Mouse (Mus musculus): Measurements from ENCODE around the gene Pvr. TPM values are rescaled to one million over a fixed set of nuclear protein-coding genes. Genes with fewer than 3 reads are reported as not detected.

The Pvr gene
- 2.3 TPM in 2 replicates for polyA plus RNA-seq (2012; rRNA removed)

DNA sequence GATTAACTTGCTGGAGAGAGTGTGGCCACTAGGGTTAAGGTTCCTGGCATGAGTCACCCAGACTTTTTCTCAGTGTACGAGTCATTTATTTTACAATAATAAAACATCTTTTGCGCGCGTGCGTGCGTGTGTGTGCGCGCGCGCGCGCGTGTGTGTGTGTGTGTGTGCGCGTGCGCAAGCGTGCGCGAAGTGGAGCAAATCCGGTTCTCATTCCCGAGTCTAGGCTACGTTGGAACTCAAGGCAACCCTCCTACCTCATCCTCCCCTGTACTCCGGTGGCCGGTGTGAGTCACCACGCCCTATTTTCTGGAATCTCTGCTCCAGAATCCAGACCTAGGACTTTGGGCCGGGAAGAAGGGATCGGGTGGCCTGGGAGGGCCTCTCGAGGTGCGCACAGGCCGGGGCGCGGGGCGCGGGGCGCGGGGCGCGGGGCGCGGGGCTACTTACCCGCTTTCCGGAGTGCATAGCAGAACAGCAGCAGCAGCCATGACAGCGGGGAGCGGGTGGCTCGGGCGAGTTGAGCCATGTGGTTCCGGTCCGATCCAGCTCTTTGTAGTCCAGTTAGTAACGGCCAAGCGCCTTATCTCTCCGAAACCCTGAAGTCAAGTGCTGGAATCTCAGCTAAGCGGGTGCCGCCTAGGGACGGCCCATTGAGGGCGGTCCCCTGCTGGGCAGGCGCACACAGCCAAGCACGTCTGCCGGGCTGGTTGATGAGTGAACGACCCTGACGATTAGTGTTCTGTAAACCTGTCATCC, at the start of gene Pvr:
TSS of gene Pvr (minus strand) at position 655 of the 756 bp plus-strand sequence.

DNA sequence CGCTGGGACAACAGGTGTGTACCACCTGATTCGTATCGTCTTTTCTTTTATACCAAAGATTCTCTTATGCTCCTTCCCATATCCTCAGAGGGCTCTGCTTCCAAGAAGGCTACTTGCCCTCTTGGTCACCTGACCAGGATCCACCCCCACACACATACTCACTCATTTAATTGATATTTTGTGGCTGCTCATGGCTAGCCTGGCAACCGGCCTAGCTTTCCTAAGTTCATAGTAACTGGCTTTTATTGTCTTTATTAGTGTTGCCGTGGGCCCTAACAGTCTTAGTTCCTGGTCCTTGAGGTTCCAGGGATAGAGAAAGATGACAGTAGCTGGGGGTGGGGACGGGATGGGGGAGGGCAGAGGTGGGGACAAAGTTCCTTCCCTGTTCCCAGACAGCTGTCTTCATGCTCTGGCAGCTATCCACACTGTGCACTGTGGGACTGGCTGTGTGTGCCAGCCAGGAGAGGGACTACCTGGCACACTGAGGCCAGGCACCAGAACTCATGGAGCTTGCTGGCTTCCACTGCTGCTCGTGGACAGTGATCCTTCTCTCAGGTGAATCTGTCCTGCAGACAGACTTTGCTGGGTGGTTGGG, 44.1 kb upstream of the Pvr start, which contains the start of gene Ceacam20:
TSS of gene Ceacam20 (plus strand) at position 428 of the 595 bp plus-strand sequence.

DNA sequence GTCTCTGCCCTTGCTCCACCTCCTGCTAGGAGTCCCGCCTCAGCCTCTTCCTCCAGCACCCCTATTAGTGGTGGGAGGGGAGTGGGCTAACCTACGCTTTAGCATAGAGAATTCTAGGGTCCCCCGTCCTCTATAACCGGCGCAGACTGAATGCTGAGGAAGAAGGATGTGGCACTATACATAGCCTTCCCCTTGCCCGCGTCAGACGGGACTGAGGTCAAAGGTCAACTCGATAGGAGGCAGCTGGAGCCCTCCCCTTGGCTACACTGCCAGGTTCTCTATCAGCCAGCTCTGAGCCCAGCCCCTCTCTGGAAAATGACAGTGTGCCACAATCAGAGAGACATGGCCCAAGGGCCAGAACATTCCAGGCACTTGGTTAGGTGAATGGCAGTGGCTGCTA, 29.6 kb upstream of the Pvr start, which contains the start of gene Igsf23:
TSS of gene Igsf23 (minus strand) at position 168 of the 400 bp plus-strand sequence.

DNA sequence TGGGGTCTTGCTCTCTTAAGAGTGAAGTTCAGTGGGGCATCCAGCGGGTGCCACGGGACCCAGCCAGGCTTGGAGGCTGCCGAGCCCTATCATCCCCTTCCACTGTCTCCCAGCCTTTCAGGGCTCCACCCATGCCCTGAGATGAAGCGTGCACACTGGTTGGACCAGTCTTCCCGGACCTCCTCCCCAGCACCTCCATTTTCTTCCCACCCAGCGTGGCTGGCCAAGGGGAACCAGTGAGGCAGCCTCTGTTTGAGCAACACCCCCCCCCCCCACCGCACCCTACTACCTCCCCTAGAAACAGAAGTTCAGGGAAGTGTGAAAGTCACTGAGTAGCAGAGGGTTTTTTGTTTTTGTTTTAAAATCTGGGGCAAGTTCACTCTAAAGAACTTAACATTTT, 33.1 kb downstream of the Pvr start, which contains the start of gene Ceacam19:
TSS of gene Ceacam19 (minus strand) at position 117 of the 400 bp plus-strand sequence.

GRCm38 (mm10) chr7:19861199-19861598, 59.8 kb downstream of the Pvr start, which contains the start of gene Ceacam16:
TSS of gene Ceacam16 (minus strand) at chr7:19861299.

Other genes starting within 250 kb of the Pvr start
- gene Apoc2, start 243.2 kb downstream of the Pvr start, polyA plus RNA-seq (2012; rRNA removed): 439 and 482 TPM in 2 replicates
- 2.8 and 3.9 TPM in 2 replicates for gene Gm44805, start 239.7 kb downstream of the Pvr start, polyA plus RNA-seq (2012; rRNA removed)
- gene Apoc4, start 239.7 kb downstream of the Pvr start, polyA plus RNA-seq (2012; rRNA removed): 77.5 and 93.8 TPM in 2 replicates
- 191 and 192 TPM in 2 replicates for gene Apoc1, start 228.5 kb downstream of the Pvr start, polyA plus RNA-seq (2012; rRNA removed)
- 2,192 and 2,254 TPM in 2 replicates for gene Apoe, start 222.0 kb downstream of the Pvr start, polyA plus RNA-seq (2012; rRNA removed)
- gene Tomm40, start 205.7 kb downstream of the Pvr start, polyA plus RNA-seq (2012; rRNA removed): 46.5 and 58.9 TPM in 2 replicates
- gene Nectin2, start 170.7 kb downstream of the Pvr start, polyA plus RNA-seq (2012; rRNA removed): 7.6 and 8.0 TPM in 2 replicates
- gene Bcam, start 150.1 kb downstream of the Pvr start, polyA plus RNA-seq (2012; rRNA removed): 5.7 and 6.1 TPM in 2 replicates
- 0.78 and 0.98 TPM in 2 replicates for gene Cblc, start 124.4 kb downstream of the Pvr start, polyA plus RNA-seq (2012; rRNA removed)
- 2.6 TPM in 2 replicates for gene Bcl3, start 98.4 kb downstream of the Pvr start, polyA plus RNA-seq (2012; rRNA removed)
- 0.03 TPM in 1 of 2 replicates, not detected in the other for gene Gm19345, start 69.2 kb downstream of the Pvr start, polyA plus RNA-seq (2012; rRNA removed)
- gene Ceacam16, start 59.9 kb downstream of the Pvr start, polyA plus RNA-seq (2012; rRNA removed): 0.01 and 0.02 TPM in 2 replicates
- gene Ceacam19, start 33.2 kb downstream of the Pvr start, polyA plus RNA-seq (2012; rRNA removed): 0.01 TPM in 1 of 2 replicates, not detected in the other
- gene Igsf23, start 29.6 kb upstream of the Pvr start, polyA plus RNA-seq (2012; rRNA removed): 0.09 and 0.12 TPM in 2 replicates
- gene Ceacam20, start 44.3 kb upstream of the Pvr start, polyA plus RNA-seq (2012; rRNA removed): not detected in 2 replicates
- gene Nlrp9b, start 70.3 kb upstream of the Pvr start, polyA plus RNA-seq (2012; rRNA removed): not detected in 2 replicates
- gene Vmn1r91, start 178.5 kb upstream of the Pvr start, polyA plus RNA-seq (2012; rRNA removed): not detected in 2 replicates
- not detected in 2 replicates for gene Gm16442, start 201.4 kb upstream of the Pvr start, polyA plus RNA-seq (2012; rRNA removed)
- gene Vmn1r93, start 217.9 kb upstream of the Pvr start, polyA plus RNA-seq (2012; rRNA removed): not detected in 2 replicates
- not detected in 2 replicates for gene Vmn1r94, start 247.2 kb upstream of the Pvr start, polyA plus RNA-seq (2012; rRNA removed)